Mouse (Mus musculus) central nervous system, embryonic 11.5 days (tissue): Measurements from ENCODE around the gene Cysltr1. TPM values are rescaled to one million over a fixed set of nuclear protein-coding genes. Genes with fewer than 3 reads are reported as not detected.

Source experiments
- polyA plus RNA-seq: library from polyadenylated mRNA; depleted of rRNA; stranded (reverse); fragments of >200 nt; gene quantifications from 2 replicates; pipeline ENCODE4 v1.2.3, GENCODE M21; 2012; rRNA removed

Gene Cysltr1
- polyA plus RNA-seq = 0.14 and 0.81 TPM in 2 replicates

DNA sequence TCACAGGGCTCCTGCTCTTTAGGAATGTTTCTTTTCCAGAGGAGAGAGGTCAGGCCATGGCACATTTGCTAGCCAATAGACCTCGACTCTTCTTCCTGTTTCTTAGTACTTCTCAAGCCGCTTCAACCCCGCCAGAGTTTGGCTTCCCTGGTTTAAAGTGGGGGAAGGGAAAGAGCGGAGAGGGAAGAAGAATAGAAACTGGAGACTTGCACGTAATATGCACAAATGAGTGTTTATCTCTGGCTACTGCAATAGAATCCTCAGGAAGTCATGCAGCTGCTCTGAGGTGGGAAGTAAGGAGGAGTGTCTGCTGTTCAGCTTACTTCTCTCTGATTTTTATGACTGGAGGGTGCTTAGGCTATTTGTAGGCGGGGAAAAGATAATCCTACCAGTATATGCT is at the start of gene Cysltr1:
TSS of gene Cysltr1 (minus strand) at position 294 of the 400 bp plus-strand sequence.

DNA sequence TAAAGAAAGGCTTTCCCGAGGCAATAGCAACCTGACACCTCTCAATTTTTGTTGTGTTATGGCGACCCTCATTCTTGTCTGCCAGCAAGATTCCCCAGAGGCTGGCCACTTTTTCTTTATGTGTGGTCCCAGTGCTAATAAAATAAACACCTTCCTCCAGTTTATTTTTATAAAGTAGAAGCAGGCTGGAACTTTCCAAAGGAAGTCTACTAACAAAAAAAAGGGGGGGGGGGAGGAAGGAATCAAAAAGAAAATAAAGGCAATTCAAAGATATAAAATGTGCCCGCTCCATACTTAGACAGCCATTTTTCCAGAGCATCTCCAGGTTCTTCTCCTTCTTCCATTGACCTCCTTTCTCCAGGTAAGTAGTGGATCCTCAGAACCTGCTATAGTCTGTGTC is 20.6 kb downstream of the Cysltr1 start, which contains the start of gene Gm5127:
TSS of gene Gm5127 (plus strand) at position 301 of the 400 bp plus-strand sequence.

Other genes starting within 250 kb of the Cysltr1 start
- gene Fndc3c1, start 118.3 kb downstream of the Cysltr1 start, polyA plus RNA-seq = 16.4 and 43.5 TPM in 2 replicates
- 0.79 and 2.1 TPM in 2 replicates for gene Gm5127, start 20.5 kb downstream of the Cysltr1 start, polyA plus RNA-seq
- gene Rtl3, start 237.0 kb upstream of the Cysltr1 start, polyA plus RNA-seq = 2.9 and 7.1 TPM in 2 replicates